Mouse (Mus musculus): ENCODE data around the gene Nup107.

- no peak for TF ChIP-seq CTCF (IDR thresholded peaks at IDR 0.05; ENCODE audit: low read depth, low read length)
- TF ChIP-seq POLR2A (IDR thresholded peaks at IDR 0.05; ENCODE audit: insufficient read depth, low read length) = no peak
Measured at GRCm38 (mm10) chr10:117726888-117727385, 65.6 kb downstream of the Nup107 start.
